Mouse (Mus musculus): ENCODE measurements around the gene Dlx1. TPM values are rescaled to one million over a fixed set of nuclear protein-coding genes. Genes with fewer than 3 reads are reported as not detected.

The Dlx1 gene
- total and polyA plus RNA-seq, 3 experiments: 0.98 to 3.0 (median 2.4) TPM

DNA sequence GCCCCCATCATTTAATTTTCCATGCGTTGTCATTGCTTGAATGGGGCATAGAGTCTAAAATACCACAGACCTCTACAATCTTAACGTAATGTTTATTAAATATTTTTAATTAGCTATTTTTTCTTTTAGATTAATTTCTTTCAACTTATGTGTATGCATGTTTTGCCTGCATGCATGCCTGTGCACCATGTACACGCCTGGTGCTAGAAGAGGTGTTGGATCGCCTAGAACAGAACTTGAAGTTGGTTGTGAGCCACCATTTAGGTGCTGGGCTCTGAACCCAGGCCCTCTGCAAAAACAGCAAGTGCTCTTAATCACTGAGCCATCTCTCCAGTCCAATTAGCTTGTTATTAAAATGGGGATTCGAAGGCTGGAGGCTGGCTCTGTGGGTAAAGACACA is 53.6 kb downstream of the Dlx1 start:
- TF ChIP-seq GATA2 (IDR thresholded peaks at IDR 0.05; ENCODE audit: borderline replicate concordance, low read depth, low read length): no peak
- Histone ChIP-seq H3K9me3 (replicated peaks) (no peaks in the 10 kb centered on the region), H3K4me1 (ENCODE audit: insufficient read depth, low read depth, low read length) (peaks cover 4% of the 10 kb centered on the region; the same call in 1 of the 2 replicates), H3K4me3 (ENCODE audit: low read depth, low read length) (no peak overlapping the region), H3K27me3 (ENCODE audit: insufficient read depth, low read length) (peaks cover 16% of the 10 kb centered on the region), H3K36me3 (replicated peaks) (no peaks in the 10 kb centered on the region)
- DNase-seq (ENCODE audit: low spot score) (no peak), ATAC-seq (ENCODE audit: extremely low read depth, insufficient number of reproducible peaks, low FRiP score, poor library complexity, severe bottlenecking) (no peak)

Other genes starting within 250 kb of the Dlx1 start
- 35.8 and 39.3 TPM in 2 replicates for gene Slc25a12, start 160.4 kb upstream of the Dlx1 start, total RNA-seq (2014; fragmentation: Nextera tagmentation)
- 51.6 and 58.3 TPM in 2 replicates for gene Slc25a12, start 160.4 kb upstream of the Dlx1 start, total RNA-seq (2017)
- gene Slc25a12, start 160.4 kb upstream of the Dlx1 start, polyA plus RNA-seq (2012): 6.0 and 12.2 TPM in 2 replicates
- 107 and 136 TPM in 2 replicates for gene Hat1, start 139.2 kb upstream of the Dlx1 start, total RNA-seq (2014; fragmentation: Nextera tagmentation)
- gene Hat1, start 139.2 kb upstream of the Dlx1 start, total RNA-seq (2017): 260 and 297 TPM in 2 replicates
- gene Hat1, start 139.2 kb upstream of the Dlx1 start, polyA plus RNA-seq (2012): 4.6 and 6.3 TPM in 2 replicates
- gene Metap1d, start 74.8 kb upstream of the Dlx1 start, total RNA-seq (2014; fragmentation: Nextera tagmentation): 95.8 and 104 TPM in 2 replicates
- gene Metap1d, start 74.8 kb upstream of the Dlx1 start, total RNA-seq (2017): 33.3 and 39.9 TPM in 2 replicates
- 3.1 and 8.2 TPM in 2 replicates for gene Metap1d, start 74.8 kb upstream of the Dlx1 start, polyA plus RNA-seq (2012)
- not detected in 2 replicates for gene Dlx2, start 18.6 kb downstream of the Dlx1 start, total RNA-seq (2014; fragmentation: Nextera tagmentation)
- not detected in 2 replicates for gene Dlx2, start 18.6 kb downstream of the Dlx1 start, total RNA-seq (2017)
- gene Dlx2, start 18.6 kb downstream of the Dlx1 start, polyA plus RNA-seq (2012): not detected in 2 replicates
- gene Itga6, start 217.5 kb downstream of the Dlx1 start, total RNA-seq (2014; fragmentation: Nextera tagmentation): 2.6 TPM in 2 replicates
- gene Itga6, start 217.5 kb downstream of the Dlx1 start, total RNA-seq (2017): 0.58 and 1.1 TPM in 2 replicates
- 0.22 and 0.38 TPM in 2 replicates for gene Itga6, start 217.5 kb downstream of the Dlx1 start, polyA plus RNA-seq (2012)